Mouse (Mus musculus) fat pad, adult 2 months (tissue): ENCODE results near the gene Abi1.
A peak's percentile ranks its signal among the peaks of the same experiment; 100 is the strongest.
"Not testable (repeated sequence)": the region's sequence is repeated elsewhere in the genome, so short reads cannot be mapped to it uniquely, and the experiment has no call there.

ENCODE experiments used
- DNase-seq: peaks from one replicate; pipeline ENCODE4 v3.0.0-alpha.2; 2011; ENCODE audit warnings: low read depth, low spot score; ENCODE audit errors: extremely low read depth

Gene Abi1

DNA sequence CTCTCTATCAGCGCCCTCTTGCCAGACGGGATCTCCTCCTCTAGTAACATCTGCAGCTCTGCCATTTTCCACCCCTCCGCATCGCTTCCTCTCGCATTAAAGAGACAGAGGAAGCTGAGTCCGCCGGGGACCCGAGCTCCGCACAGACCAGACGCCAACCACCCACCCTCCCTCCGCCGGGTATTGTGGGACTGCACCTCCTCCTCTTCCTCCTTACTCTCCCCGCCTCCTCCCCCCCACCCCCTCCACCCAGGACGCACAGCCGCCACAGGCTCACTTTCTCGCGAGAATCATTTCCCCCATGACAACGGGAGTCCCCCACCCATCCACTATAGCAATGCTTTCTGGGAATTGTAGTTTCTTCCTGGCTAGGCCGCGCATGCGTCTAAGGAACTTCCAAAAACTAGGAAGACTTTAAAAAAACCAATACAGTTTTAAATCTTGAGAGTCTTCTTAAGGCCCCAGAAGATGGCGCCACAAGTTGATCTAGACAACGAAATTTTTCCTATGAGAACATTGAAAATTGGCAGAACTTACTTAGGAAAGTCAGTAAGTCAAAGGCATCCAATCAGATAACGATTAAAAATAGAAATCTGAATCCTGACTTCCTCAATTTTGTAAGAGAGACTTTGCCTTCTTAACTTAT lies at the start of gene Abi1:
Abi1 (minus strand) TSS at position 241 of the 646 bp plus-strand sequence.
- DNase-seq = peak; percentile 89

DNA sequence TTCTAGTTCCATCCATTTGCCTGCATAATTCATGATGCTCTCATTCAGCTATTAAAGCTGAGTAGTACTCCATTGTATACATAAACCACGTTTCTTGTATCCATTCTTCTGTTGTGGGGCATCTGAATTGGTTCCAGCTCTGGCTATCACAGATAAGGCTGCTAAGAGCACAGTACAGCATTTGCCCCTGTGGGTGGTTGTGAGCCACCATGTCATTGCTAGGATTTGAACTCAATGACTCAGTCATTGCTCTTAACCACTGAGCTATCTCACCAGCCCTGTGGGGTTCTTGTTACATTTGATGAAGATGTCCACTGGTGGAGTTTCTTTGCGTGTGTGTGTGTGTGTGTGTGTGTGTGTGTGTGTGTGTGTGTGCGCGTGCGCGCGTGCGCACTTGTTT lies 44.5 kb upstream of the Abi1 start:
- no peak for DNase-seq

DNA sequence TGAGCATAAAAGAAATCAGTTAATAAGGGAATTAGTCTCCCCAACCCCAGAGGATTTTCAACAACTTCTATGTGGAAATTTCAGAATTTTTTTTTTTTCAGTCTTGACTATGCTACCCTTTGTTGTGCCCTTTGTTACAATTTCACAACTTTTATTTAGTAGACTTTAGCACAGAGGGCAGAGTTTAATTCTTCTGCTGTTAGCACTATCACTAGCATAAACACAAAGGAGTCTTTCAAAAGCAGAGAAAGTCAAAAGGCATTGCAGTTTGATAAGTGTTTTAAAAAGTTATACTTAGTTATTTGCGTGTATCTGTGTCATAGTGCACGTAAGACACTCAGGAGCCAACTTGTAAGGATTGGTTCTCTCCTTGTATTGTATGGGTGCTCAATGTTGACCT lies 38.5 kb upstream of the Abi1 start:
- DNase-seq = no peak

DNA sequence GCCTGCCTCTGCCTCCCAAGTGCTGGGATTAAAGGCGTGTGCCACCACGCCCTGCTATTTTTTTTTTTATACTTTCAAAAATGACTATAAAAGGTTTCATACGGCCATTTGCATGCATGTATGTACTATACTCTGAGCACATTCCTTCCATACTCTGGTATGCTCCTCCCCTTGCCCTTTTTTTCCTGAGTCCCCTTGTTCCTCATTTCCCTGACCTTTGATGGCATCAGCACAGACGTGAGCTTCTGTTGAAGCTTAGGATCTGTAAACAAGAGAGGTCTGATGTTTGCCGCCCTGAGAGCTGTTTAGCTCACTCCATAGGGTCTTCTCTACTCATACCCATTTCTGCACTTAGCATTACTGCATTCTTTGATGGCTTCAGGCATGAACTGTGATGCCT lies 37.7 kb upstream of the Abi1 start:
- DNase-seq = no peak

DNA sequence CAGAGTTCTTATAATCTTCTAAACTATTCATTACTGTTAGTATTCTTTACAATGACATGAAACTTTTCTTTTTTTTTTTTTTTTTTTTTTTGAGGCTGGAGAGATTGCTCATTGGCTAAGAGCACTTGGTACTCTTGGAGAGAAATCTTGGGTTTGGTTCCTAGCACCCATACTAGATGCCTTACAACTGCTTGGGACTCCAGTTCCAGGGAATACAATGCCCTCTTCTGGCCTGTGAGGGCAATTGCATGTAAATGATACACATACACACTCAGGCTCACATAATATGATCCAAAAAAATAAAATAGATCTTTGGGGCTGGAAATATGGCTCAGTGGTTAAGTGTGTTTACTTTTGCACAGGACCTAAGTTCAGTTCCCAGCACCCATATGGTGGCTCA lies 36.7 kb upstream of the Abi1 start:
- no peak for DNase-seq

DNA sequence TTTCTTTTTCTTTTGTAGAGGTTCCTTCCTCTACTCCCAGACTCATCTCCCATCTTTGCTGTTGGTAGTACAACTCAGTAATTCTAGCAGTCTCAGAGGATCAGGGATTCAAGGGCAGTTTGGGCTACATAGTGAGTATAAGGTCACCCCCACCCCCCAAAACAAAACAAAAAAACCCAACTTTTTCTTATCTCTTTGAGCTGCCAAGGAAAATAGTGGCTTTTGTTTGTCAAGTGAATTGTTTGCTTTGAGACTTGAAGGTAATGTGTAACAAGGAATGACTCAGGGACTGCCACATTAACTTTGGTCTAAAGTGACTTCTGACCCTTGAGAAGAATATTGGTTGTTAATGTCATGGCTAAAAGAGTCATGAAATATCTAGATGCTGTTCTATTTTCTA lies 35.8 kb upstream of the Abi1 start:
- no peak for DNase-seq

DNA sequence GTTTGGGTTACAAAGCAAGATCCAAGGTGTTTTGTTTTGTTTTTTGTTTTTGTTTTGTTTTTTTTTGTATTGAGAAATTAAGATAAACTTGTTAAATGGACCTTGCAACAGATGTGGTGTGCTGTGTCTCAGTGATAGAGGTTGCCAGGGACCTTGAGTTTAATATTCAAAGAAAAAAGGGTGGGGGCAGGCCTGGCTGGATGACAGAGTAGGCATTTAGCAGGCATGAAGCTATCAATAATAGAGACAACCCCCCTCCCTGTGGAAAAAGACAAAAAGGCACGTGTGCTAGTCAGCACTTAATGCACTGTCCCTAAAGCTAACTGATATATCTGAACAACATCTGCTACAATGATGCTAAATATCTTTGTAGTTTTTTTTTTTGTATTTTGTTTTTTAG lies 31.4 kb upstream of the Abi1 start:
- DNase-seq = no peak

DNA sequence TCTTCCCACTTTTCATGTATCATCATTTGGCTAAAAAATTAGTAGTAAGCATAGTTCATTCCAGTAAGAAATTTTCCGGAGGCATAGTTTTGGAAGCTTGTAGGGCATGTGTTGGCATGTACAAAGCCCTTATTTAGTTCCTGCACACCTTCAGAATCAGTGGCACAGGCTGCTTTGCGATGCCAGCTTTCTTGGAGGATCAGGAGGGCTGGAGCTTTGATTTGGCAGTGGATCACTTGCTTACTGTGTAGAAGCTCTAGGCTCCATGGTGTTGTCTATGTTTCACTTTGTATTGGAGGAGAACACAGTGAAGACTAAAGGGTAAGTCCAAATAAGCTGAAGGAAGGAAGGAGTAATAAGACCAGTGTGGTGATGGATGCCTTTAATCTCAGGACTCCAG lies 30.4 kb upstream of the Abi1 start:
- no peak for DNase-seq

DNA sequence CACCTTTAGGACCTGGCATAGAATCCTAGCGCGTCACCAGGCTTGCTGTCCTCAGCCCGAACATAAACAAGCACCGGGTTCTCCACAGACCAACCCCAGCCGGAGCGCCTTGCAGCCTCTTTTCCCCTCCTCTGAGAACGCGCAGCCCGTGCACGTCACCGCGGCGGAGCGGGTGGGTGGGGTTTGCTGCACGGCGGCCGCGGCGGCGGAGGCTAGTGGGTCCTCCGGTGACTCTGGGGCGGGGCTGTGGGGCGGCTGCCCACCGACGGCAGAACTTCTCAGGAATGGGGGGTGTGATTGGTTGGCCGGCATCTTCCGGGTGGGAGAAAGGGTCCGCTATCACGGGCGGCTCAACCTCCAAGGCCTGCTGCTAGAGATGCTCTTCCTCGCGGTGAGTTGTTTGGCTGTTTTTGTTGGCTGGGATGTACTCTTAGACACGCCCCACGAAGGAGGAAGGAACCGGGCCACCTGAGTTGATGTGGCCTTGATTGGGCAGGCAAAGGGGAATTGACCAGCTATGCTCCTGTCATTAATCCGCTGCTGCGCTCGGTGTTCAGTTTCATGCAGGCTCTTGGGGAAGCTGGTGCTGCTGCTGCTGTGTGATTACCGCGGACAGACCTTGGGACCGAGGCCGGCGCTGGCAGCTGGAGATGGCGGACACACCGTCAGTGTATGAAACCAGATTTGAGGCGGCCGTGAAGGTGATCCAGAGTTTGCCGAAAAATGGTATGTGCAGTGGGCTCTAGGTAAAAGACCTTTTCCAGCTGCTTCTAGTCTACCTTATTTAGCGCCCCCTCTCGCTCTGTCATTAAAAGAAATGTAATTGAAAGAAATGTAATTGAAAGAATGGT lies 29.1 kb upstream of the Abi1 start:
- DNase-seq = no peak

DNA sequence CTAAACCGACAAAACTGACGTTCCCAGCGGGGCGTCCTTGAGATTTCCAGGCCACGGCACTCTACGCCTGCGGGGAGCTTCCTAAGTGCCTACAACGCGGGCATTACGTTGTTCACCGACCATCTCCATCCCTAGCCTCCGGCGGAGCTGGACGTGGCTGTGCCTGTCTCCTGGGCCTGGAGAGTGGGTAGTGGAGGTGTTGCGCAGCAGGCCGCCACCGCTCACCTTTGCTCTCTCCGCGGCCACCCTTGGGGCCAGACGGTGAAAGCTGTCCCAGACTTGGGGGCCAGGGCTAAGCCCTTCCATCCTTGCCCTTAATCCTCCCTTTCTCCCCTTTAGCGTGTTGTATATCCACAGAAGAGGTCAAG lies 28.3 kb upstream of the Abi1 start:
- no peak for DNase-seq

DNA sequence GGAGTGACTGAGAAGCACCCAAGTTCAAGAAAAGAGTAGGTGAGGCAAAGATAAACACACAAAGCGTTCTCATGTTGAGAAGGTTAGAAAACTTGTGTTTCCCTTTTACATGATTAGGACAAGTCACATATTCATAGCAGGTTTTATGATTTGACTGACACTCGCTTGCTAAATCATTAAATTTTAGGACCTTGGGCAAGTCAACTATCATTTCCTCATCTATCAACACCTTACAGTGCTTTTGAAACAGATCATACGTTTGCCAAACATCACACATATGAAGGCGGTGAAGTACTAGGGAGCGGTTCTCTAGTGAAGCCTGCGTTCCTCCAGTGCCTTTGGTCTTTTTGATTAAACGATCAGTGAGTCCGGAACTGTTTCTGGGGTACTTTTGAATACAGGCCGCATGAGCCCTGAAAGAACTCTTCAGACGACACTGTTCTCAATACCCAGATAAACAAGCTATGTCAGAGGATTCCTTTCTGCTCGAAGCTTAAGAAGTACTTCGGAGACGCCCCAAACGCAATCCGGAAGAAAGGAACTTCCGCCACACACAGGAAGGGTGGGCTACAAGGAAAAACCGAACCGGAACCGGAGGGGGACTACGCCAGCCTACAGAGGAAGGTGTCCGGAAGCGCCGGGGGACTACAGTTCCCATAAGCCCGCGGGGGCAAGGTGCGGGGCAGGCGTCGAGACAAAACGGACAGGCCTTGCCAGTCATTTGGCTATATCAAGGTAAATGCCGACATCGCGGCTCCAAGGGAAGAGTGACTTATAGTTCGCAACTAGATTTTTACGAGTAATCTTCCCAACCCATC lies 27.7 kb upstream of the Abi1 start, which contains the start of gene Acbd5:
Acbd5 (plus strand) TSS at position 616 of the 818 bp plus-strand sequence.
- peak; percentile 85 for DNase-seq

DNA sequence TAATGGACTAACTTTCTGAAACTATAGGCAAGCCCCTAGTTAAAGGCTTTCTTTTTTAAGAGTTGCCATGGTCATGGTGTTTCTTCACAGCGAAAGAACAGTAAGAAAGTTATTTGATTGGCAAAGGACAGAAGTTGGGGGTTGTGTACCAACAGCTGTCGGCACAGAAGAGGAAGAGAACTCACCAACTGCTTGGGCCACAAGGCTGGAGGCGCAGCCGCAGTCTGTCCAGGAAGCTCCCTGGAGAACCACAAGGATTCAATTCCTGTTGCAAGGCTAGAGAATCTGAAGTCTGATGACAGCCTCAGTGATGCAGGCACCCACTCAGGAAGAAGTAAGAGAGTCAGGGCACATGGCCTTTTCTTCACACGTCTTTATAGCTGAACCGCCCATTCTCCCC lies 12.5 kb upstream of the Abi1 start:
- DNase-seq = no peak

DNA sequence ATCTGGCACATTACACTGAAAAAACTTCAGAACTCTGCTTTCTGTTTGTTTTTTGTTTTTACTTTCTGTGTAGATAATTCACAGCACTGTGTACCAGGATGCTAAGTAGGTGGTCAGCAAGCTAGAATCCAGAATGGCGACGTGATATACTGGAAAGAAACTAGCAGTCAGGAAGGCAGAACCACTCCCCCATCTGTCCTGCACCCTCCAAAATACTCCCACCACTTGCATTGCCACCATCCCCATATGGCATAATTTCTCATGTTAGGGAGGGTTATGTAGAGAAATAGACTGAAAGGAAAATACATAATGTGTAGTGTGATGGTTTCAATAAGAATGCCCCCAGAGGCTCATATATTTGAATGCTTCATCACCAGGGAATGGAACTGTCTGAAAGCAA lies 11.8 kb upstream of the Abi1 start:
- no peak for DNase-seq

DNA sequence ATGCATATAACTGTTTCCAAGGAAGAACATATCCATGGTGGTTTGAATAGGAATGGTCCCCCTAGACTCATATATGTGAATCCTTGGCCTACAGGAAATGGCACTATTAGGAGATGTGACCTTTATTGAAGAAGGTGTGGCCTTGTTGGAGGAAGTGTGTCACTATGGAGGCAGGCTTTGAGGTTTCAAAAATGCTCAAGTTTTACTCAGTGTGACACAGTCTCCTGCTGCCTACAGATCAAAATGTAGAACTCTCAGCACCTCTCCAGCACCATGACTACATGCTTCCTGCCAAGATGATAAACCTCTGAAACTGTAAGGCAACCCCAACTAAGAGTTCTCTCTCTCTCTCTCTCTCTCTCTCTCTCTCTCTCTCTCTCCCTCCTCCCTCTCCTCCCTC lies 8.0 kb upstream of the Abi1 start:
- no peak for DNase-seq

DNA sequence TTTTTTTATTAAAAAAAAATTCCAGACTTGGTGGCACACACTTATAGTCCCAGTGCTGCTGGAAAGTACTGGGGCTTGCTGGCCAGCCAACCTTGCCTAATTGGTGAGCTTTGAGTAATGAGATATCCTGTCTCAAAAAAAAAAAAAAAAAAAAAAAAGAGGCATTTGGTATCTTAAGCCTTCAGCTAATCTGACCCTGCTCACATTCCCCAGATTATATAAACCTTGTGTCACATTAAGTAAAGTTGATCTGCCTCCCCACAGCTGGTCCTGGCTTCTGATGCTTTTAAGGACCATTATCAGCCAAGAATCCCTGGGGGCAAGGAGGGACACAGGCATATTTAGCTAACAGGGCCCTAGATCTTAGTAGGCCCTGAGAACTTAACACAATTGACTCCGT lies 5.7 kb upstream of the Abi1 start:
- no peak for DNase-seq

DNA sequence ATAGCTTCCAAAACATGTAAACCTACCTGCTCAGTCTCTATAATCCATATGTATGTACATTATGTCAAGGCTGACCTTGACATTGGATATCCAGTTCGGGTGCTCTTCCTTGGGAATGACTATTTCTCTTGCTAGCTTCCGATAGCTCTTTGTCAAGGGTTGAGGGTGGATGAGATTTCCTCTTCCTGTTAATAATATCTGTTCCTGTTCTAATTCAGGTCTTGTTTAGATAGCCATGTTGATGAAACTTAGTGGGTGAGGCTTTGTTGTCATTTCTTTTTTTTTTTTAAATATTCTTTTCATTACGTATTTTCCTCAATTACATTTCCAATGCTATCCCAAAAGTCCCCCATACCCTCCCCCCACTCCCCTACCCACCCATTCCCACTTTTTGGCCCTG lies 2.1 kb upstream of the Abi1 start:
- no peak for DNase-seq

DNA sequence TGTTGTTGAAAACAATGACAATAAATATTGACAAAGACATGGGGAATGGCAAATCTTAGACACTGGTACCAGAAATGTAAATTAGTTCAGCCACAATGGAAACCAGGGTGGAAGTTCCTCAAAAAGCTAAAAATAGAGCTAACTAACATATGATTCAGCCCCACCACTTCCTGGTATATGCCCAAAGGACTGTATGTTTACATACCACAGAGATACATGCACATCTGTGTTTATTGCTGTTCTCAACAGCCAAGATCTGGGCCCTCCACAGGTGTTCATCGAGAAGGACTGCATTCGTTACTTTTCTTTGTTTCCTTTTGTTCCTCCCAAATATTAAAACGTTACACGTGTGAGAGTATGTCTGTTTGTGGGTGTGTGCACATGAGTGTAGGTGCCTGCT lies 1.4 kb upstream of the Abi1 start:
- DNase-seq = no peak

DNA sequence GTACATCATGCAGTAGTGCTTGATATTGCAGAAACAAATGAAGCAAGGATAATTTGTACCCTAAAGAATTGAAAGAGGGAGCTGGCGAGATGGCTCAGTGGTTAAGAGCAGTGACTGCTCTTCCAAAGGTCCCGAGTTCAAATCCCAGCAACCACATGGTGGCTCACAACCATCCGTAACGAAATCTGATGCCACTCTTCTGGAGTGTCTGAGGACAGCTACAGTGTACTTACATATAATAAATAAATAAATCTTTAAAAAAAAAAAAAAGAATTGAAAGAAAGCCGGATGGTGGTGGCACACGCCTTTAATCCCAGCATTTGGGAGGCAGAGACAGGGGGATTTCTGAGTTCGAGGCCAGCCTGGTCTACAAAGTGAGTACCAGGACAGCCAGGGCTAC lies 649 bp upstream of the Abi1 start:
- not testable (repeated sequence) for DNase-seq

DNA sequence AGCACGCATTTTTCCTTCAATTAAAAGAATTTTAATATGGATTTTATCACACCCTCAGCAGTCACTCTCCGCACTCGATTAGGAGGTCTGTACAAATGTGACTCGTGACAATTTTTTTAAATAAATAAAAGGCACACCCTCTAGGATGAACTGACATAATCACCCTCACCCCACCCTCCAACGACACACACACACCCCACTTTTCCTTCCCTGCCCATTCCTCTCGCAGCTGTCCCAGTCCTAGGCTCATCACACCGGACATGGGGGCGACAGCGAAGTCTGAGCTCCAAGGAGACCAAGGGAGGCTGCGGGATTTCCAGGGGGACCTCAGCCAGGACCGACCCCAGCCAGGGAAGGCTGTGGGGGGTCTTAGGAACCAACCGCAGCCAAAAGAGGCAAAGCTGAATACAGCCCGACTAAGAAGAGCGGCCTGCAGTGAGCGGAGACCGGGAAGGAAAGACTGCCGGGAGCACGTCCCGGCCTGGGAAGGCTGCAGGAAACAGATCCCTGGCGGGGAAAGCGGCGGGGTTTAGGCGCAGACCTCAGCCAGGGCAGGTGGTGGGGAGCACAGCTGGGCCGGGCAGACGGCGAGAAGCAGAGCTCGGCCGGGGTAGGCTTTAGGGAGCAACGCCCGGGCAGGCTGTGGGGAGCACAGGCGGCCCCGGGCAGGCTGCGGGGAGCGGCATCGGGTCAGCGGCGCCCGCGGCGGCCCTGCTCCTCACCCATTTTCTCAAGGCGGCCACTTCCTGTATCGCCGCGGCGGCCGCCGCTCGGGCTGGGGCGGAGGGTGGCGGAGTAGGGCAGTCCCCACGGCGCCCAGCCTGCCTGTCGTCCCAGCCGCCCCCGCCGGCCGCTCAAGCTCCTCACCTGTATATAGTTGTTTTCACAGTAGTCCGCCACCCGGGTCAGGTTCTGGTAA lies 700 bp downstream of the Abi1 start:
- no peak for DNase-seq

DNA sequence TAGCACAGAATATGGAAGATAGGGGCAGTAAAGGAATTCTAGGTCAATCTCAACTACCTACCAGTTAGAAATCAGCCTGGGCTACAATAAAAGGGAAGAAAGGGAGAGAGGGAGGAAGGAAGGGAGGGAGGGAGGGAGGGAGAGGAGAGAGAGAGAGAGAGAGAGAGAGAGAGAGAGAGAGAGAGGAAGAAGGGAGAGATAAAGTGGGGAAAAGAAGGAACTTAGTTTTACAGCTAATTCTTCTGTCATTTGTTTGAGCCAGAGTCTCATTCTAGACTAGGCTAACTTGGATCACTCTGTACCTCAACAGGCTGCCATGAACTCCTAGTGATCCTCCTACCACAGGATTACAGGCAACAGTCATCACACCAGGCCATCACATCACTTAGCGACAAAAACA lies 4.6 kb downstream of the Abi1 start:
- DNase-seq = no peak
